Mouse (Mus musculus) layer of hippocampus, postnatal 25 days (tissue): ENCODE results near the gene Syngr2. TPM values are rescaled to one million over a fixed set of nuclear protein-coding genes. Genes with fewer than 3 reads are reported as not detected.
"Not testable (repeated sequence)": the region's sequence is repeated elsewhere in the genome, so short reads cannot be mapped to it uniquely, and the experiment has no call there.

ENCODE experiments used
- DNase-seq, 2 experiments: peaks; one replicate each; pipeline ENCODE4 v3.0.0; 2022; ENCODE audit warnings: mixed read lengths in 2 of 2, low spot score in 1 of 2; ENCODE audit errors: extremely low spot score in 1 of 2
- total RNA-seq, 2 experiments: library from RNA; stranded (reverse); gene quantifications; 2 replicates each; pipeline ENCODE4 v1.2.3; 2021

Gene Syngr2
- total RNA-seq, 2 experiments from 2014 or later, result 10.8 to 11.1 TPM

DNA sequence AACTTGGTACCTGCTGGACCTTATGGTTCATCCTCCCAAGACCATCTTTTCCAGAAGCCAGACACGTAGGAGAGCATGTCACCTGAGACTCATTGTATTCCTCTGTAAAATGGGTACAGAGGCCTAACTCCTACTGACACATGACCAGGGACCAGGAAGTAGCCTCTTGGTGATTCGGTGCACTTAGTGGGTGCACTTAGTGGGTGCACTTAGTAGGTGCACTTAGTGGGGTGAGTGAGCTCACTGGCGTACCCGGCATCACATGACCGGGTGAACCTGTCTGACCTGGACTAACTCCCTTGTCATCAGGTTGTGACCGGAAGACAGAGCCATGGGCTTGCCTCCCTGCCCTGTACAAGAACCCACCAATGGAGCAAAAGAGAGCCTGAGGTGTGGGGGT, 2.7 kb upstream of the Syngr2 start:
- no peak for DNase-seq

DNA sequence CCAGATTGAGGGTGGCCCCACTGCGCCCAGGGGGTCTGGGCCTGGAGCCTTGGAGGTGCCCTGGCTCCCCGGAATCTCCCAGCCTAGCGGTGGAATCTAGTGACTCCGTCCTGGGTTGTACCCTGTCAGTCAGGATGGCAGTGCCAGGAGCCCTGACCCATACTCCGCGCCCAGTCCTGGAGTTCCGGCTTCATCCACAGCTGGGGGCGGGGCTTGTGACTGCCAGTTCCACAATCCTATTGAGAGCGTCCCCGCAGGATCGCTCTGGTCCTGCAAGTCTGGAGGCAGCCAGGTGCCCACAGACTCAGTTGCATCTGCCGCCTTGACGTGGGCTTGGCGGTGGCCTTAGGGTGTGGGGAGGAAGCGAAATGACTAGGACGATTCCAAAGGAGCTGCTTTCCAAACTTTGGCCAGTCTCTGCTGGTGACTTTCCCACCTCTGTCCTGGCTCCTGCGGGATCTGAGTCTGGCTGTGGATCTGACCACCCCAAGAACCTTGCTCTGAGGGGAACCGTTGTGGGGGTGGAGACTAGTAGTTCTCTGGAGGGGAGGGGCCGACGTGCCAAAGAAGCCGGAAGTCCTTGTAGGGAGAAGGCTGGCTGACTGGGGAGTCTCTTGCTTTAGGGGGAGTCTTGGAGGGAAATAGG, 1.1 kb downstream of the Syngr2 start:
- peak in 1 of 2 experiments; percentile 61 for DNase-seq

DNA sequence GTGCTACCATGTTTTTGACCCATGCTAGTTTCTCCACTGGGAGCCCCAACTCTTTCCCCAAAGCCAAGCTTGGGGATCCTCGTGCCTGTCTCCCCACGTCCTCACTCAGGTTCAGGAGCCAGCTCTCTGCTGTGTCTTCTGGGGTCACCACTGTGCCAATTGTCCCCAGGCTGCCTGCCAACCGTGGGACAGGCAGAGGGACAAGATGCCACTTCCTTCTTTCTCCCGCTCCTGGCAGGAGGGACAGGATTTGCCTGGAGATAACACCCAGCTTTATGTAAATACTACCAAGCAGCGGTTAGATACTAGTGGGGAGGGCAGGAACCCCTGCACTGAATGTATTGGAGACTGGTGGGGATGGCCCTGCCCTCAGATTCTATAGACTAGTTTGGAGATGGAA, 4.4 kb downstream of the Syngr2 start:
- DNase-seq, result no peak

DNA sequence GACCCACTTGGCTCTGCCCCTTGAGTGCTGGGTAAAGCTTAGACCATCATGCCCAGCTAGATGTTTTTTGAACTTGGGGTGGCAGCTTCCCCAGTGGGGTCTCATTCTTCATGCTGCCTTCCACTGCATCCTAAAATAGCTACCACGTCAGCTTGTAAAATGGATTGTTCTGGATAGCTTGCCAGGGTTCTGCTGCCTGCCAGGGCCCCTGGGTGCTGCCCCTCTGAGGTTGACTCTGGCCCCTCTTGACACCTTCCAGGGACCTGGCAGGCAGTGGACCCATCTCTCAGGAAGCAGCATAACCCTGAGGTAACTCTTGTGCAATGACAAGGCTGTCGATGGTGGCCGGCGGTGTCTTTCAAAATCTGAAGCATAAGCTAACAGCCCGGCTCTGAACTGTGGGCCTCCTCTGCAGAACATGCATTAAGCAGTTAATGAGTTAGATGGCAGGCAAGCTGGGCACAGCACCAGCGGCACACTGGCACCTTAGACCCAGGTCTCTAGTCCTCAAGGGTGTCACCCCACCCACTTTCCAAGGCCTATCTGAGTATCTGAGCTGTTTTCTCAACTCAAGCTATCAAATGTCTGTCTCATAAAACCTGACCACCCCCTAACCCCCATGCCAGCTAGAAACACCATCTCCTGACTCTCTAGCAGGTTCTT, 5.4 kb downstream of the Syngr2 start:
- no peak for DNase-seq

DNA sequence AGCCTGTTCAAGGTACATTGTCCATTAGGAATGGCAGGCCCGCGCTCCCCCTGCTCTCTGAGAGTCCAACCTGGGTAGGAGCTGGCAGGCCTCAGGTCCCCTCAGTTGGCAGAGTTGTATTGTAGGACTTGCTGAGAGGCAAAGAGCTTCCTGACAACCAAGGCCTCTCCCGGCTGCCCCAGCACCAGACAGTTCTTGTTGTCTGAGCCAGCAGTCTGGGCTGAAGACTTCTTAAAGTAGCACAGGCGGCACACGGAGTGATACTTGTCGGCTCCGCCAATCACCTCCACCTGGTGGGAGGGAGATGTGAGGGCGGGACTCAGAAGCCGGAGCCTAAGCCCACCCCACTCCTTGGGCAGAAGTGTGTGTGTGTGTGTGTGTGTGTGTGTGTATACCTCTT, 6.4 kb downstream of the Syngr2 start:
- not testable (repeated sequence) for DNase-seq

DNA sequence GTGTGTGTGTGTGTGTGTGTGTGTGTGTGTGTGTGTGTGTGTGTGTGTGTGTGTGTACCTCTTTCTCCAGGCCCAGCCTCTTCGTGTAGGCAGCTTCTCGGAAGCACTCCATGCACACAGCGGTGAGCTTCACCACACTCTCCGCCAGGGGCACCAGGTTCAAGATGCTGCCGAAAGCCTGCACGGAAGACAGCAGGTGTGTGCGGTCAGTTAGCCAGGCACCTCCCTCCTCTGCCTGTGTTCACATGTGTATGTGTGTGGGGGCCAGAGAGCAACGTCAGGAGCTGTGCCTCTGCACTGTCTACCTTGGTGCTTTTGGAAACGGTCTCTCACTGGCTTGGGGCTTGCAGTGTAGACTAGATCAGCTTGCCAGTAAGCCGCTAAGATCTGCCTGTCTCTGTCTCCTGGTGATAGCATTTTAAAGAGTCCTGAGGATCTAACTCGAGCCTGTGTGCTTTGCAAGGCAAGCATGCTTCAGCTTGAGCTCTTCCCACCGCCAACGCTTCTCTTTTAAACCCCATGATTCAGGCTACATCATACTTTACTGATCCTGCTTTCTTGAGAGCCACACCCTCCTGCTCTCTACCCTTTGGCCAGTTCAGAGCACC, 7.0 kb downstream of the Syngr2 start:
- no peak for DNase-seq

DNA sequence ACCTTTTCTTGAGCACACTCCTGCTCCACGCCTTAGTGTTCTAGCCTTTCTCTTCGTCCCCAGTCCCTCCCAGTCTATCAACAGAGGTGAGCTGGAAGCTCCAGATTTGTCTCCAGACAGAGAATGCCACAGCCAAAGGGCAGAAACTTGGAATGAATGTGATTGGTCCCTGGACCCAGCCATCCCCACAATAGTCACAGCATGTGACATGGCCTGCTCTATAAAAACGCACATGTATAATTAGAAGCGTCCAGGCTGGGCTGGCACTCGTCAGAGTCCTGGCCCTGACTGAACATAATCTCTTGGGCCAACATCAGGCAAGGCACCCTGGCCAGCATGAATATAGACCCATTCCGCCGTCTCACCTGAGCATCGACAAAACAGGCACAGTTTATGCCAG, 9.6 kb downstream of the Syngr2 start:
- DNase-seq, result no peak

DNA sequence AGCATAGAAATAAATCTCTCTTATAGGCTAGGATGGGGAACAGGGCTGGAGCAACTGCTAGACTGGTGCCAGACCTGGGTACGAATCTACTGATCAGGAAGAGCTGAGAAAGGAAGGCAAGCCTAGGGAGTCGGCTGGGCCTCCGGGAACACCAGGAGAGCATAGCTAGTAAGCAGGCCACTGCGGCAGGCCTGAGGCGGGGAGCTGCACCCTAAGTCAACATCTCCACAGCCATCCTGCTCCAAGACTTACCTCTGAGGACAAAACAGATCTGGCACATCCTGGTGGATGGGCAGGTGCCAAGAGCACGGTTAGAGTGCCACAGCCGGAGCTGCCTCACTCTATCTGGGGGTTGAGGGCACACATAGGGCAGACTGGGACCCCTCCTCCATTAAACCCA, 10.7 kb downstream of the Syngr2 start:
- DNase-seq, result no peak

DNA sequence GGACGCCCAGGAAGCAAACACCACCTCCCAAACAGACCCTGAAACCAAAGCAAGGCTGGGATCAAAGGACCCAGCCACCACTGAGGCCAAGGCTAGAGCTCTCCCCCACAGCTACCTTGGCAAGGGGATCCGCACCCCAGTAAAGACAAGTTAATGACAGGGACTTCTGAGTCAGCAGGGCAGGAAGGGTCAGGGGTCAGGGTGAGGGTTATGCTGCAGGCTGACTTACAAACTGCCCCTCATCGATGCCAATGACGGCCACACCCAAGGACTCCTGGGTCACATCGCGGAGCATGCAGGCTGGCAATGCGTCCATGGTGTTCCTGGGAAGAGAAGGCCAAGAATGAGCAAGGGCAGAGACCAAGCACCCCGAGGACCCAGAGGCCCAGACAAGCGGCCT, 12.4 kb downstream of the Syngr2 start:
- no peak for DNase-seq

DNA sequence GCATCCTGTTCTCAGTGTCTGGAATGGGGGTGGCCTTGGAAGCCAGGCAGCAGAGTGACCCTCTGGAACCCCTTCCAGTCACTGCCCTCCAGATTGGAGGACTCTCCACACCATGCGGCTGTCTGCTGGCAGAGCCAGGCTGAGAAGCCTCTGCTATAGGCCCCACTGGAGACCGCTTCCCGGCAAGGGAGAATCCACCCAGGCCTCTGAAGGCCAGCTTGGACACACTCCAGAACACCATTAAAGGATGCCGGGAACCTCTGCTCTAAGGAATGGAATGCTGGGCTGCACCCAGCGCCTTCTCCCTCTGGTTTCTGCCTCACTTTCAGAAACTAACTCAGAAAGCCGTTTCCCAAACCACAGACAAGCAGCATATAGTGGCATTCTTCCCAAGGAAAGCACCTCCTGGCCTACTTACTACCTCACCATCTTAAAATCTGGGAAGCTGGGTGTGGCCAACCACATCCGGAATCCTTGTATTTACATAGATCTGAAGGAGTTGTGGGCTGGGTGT, 13.3 kb downstream of the Syngr2 start:
- DNase-seq, result no peak

DNA sequence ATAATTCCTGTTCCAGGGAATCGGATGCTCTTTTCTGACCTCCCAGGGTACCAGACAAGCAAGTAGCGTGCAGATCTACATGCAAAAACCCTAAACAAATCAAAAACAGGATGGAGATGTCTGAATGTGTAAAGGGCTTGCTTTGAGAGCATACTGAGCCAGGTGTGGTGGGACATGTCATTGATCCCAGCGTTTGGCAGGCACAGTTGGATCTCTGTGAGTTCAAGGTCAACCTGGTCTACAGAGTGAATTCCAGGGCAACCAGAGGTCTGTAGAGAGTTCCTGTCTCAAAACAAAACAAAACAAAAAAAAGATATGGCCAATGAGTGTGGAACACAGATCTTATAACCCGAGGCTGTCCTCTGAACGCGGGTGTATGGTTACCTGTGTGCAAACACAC, 13.9 kb downstream of the Syngr2 start:
- DNase-seq, result no peak

DNA sequence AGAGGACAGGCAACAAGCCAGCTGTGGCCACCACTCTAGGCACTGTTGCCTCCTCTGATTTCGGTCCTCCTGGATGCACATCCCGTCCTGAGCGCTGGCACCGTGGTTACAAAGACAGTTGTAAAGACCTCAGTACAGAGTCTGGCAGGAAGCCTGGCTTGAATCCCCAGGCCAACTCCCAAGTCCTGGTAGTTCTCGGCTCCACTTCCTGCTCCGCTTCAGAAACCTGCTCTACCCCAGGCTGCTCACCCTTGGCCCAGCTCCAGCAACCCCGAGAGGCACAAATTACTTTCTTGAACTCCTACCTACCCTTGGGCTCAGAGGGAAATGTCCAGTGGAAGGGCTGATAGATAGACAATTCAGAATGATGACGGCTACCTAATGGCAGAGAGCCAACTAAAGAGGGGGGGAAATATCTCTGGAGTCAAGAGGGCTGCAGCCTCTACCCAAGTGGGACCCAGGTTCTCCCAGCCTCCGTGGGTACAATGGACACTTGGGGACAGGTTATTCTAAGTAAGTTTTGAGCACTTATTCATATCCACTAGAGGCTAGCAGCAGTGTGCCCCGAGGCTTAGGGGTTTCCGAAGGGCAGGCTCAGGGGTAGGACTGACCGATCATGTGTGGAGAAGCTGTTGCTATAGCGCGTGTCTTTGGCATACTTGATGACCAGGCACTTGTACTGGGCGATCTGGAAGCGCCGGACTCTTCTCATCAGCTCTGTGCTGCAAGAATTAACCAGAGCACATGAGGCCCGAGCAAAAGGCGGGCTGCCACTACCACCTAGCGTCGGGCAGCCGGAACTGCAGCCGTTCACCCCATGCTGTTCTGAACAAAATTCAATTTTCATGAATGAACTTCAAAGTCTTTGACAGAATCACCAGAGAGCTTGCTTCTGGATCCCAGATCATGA, 14.8 kb downstream of the Syngr2 start:
- peak; percentile 67 to 84 for DNase-seq

DNA sequence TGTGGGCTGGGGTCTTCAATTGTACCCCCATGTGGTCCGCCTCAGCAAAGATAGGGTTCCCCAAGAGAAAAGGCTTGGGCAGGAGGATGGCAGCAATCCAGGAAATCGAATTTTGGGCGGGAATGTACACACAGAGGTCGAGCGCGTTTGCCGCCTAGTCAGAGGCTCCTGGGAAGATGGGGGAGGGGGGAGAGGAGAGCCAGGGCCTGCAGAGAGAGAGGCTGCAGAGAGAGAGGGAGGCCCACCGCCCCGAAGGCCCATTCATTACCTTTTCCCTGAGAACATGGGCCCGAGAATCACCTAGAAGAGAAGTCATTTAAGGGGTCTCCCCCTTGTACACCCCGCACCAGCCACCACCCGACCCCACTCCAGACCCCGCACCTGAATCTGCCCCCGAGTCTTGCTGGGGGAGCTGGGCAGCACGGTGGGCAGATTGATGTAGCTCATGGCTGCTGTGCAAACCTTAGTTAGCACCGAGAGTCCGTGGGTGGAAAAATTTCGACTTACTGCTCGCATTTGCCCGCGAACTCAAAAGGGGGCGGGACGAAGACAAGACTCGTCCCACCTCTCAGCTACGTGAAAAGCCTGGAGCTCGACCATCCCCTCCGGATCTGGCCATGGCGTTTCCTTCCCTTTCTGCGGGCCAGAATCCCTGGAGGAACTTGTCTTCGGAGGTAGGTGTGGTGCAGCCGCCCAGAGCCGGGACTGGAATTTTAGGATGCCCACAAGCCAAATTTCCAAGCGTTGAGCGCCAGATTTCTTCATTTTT, 16.0 kb downstream of the Syngr2 start, which contains the start of the genes Afmid and Tk1:
Gene Afmid, plus strand, starts transcription at position 592 of the 769 bp plus-strand sequence.
Gene Tk1, minus strand, starts transcription at position 760 of the 769 bp plus-strand sequence.
- no peak for DNase-seq

DNA sequence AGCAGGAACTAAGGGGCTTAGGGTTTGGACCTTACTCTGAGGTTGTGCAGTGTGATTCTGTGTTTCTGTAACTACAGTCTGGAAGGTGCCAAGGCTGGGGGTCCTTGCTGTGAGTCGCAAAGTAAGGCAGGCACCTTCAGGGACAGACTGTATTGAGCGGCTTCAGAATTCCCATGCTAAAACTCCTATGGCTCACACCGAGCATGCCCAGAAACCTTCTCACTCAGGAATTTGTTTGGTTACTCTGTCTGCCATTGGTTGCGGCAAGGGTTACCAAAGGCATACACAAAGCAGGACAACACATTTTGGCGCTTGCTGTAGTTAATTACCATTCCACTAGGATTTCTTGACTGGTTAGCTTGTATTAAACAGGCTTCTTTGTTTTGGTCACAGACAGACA, 16.7 kb downstream of the Syngr2 start:
- no peak for DNase-seq

DNA sequence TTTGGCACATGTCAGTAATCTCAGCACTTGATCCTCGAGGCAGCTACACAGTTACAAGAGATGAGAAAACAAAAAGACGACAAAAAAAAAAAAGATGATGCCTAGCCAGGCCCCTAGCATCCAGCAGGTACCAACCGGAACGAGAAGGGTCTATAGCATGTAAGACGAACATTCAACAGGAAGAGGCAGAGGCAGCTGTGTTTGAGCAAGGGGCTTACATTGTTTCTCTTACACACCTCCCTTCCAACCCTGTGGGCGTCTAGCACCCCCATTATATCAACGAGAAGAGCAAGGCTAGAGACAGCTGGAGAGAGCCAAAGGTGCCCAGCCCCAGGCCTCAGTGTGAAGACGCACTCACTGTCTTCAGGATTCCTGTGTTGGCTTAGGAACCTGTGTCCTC, 17.4 kb downstream of the Syngr2 start:
- DNase-seq, result no peak

DNA sequence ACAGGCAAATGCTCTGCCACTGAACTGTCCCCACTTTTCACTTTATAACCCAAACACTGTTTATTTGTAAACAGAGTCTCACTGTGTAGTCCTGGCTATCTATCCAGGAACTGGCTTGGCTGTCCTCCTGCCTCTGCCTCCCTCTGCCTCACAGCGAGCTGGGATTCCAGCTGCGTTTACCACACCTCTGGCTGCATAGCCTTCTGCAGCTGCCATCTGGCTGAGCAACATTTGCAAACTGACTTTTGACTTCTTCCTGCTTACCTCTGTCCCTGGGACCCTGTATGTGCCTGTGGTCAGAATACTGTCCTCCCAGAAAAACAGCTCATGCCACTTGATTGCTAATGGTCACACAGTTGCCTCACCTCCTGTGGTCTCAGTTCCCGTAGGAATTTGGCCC, 17.9 kb downstream of the Syngr2 start:
- no peak for DNase-seq

DNA sequence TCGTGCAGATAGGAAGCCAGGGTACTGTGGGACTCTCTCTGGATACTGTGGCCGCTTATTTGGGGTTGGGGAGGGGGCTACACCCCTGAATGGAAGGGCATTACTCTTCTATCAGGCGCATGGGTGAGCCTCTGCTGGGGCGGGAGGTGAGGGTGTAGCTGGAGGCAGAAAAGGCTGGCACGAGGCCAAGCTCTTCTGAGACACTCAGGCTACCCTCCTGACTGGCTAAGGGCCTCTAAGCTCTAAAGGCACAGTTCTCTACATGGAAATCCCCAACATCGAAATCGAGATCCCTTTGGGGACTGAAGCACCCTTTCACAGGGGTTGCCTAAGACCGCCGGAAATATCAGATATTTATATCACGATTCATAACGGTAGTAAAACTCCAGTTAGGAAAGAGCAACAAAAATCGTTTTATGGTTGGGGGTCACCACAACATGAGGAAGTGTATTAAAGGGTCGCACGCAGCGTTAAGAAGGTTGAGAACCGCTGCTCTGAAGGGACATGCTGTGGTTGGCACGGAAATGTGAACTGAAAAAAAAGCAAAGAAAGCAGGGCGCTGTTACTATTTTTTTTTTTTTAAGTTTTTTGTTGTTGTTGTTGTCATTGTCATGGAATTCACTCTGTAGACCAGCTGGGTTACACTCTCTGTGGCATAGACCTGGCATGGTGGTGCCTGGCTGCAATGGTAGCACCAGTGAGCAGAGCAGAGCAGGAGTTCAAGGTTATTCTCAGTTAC, 18.9 kb downstream of the Syngr2 start:
- DNase-seq, result no peak

DNA sequence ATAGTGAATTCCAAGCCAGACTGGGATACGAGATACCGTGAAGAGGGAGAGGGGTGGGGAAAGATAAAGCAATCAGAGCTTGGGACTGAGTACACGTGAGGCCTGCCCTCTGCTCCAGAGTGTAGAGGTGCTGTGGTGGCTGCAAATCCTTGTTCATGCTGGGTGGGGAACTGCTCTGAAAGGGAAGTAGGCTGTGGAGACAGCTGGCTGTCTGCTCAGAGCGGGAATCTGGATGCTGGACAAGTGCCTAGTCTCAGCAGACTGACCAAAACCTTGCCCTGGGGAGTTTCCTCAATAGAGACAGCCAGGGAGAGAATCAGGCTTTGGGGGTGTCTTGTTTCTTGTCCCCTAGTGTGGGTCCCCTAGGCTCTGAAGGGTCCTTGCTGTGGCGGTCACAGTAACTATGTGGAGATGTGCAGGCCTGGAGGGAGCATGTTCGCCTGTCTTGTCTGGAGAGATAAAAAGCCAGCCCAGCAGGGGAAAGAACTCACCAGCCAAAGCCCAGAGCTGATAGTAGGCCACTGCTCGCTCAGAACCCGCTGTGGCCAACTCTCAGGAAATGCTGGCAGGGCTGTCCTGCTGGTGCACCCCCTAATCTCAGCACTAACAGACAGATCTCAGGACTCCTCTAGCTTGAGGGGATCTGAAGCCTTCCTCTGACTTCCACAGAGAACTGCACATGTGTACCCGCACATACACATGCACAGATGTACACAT, 19.6 kb downstream of the Syngr2 start:
- no peak for DNase-seq
